9 mouse cellular contexts compared by ENCODE assay signal in the genomic region with DNA sequence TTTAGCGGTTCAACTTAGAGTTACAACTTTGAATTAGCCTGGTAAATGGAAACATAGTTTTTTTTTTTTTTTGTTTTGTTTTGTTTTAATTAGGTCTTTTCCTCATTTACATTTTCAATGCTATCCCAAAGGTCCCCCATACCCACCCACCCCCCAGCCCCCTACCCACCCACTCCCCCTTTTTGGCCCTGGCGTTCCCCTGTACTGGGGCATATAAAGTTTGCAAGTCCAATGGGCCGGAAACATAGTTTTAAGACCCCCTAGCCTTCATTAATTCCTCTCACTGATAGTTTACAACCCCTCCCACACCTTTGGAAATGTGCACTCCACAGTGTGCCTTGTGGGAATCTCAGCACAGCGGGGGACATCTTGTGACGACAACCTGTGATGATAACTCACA. TPM values are rescaled to one million over a fixed set of nuclear protein-coding genes. Genes with fewer than 3 reads are reported as not detected.
DNase-seq lines count a peak whose midpoint lies in the region; ATAC-seq and TF ChIP-seq lines count a peak whose summit lies in the region.
"Had no signal": no experiment of that assay in that cellular context is flagged by ENCODE, and none has a peak within 500 bp of the region (broad histone marks: within the 10 kb centered on the region; RNA-seq: fewer than 3 reads in every experiment).

No protein-coding gene starts in this region.

- H3K4me3 ChIP-seq in lung, embryonic 14.5 days (ENCODE audit: low read depth, low read length) = no peak overlapping the region
- H3K4me3 ChIP-seq in lung, adult 2 months (replicated peaks; ENCODE audit: extremely low read depth, low read depth, low read length) = no peak overlapping the region
- H3K4me3 ChIP-seq in forebrain, embryonic 16.5 days (replicated peaks; ENCODE audit: low read length) = no peak overlapping the region
- no peak overlapping the region for H3K4me3 ChIP-seq in intestine, embryonic 16.5 days (ENCODE audit: low read length)
- H3K4me3 ChIP-seq in neural tube, embryonic 15.5 days (replicated peaks) = no peak overlapping the region

- no peaks in the 10 kb centered on the region for H3K36me3 ChIP-seq in lung, embryonic 14.5 days (ENCODE audit: insufficient read depth)
- no peaks in the 10 kb centered on the region for H3K36me3 ChIP-seq in forebrain, embryonic 16.5 days (ENCODE audit: control insufficient read depth, insufficient read depth)
- no peaks in the 10 kb centered on the region for H3K36me3 ChIP-seq in intestine, embryonic 16.5 days (ENCODE audit: control insufficient read depth, insufficient read depth, low read length)
- H3K36me3 ChIP-seq in neural tube, embryonic 15.5 days = no peaks in the 10 kb centered on the region
- H3K36me3 ChIP-seq: G1E had no signal

- H3K9me3 ChIP-seq in lung, embryonic 14.5 days (ENCODE audit: low read depth, low read length) = no peaks in the 10 kb centered on the region
- H3K9me3 ChIP-seq in forebrain, embryonic 16.5 days (ENCODE audit: control insufficient read depth, low read length) = no peaks in the 10 kb centered on the region
- H3K9me3 ChIP-seq in intestine, embryonic 16.5 days (ENCODE audit: control insufficient read depth, low read length) = no peaks in the 10 kb centered on the region
- no peaks in the 10 kb centered on the region for H3K9me3 ChIP-seq in neural tube, embryonic 15.5 days (replicated peaks)

- no peak for TF ChIP-seq POLR2A in lung, adult 2 months (IDR thresholded peaks at IDR 0.05; ENCODE audit: borderline replicate concordance, extremely low read depth, low read depth, low read length)

- H3K27me3 ChIP-seq in lung, embryonic 14.5 days (ENCODE audit: insufficient read depth, low read length) = no peaks in the 10 kb centered on the region
- H3K27me3 ChIP-seq in forebrain, embryonic 16.5 days (replicated peaks; ENCODE audit: control insufficient read depth, insufficient read depth, low read length) = no peaks in the 10 kb centered on the region
- H3K27me3 ChIP-seq in intestine, embryonic 16.5 days (replicated peaks; ENCODE audit: control insufficient read depth, insufficient read depth, low read length) = no peaks in the 10 kb centered on the region
- no peaks in the 10 kb centered on the region for H3K27me3 ChIP-seq in neural tube, embryonic 15.5 days (replicated peaks)

- peaks cover 5% of the 10 kb centered on the region for H3K4me1 ChIP-seq in lung, embryonic 14.5 days (ENCODE audit: insufficient read depth)
- H3K4me1 ChIP-seq in lung, adult 2 months (ENCODE audit: control insufficient read depth, insufficient read depth, low read length) = peaks cover 3% of the 10 kb centered on the region; the same call in 1 of the 2 replicates
- H3K4me1 ChIP-seq in forebrain, embryonic 16.5 days (replicated peaks; ENCODE audit: control insufficient read depth, insufficient read depth, low read length) = peaks cover 6% of the 10 kb centered on the region; the same call in 1 of the 2 replicates
- H3K4me1 ChIP-seq in intestine, embryonic 16.5 days (ENCODE audit: control insufficient read depth, insufficient read depth, low read length) = 0 out of 2 replicates have a peak, but pooled peaks cover 8% of the 10 kb centered on the region
- H3K4me1 ChIP-seq in neural tube, embryonic 15.5 days = peaks cover 21% of the 10 kb centered on the region

- no peak overlapping the region for H3K4me2 ChIP-seq in lung, embryonic 14.5 days
- H3K4me2 ChIP-seq in forebrain, embryonic 16.5 days (ENCODE audit: low read length) = no peak overlapping the region
- no peak overlapping the region for H3K4me2 ChIP-seq in intestine, embryonic 16.5 days (ENCODE audit: low read depth, low read length)
- no peak overlapping the region for H3K4me2 ChIP-seq in neural tube, embryonic 15.5 days

- TF ChIP-seq CTCF in lung, embryonic 14.5 days (IDR thresholded peaks at IDR 0.05; ENCODE audit: low read depth) = no peak
- no peak for TF ChIP-seq CTCF in lung, adult 2 months (IDR thresholded peaks at IDR 0.05; ENCODE audit: insufficient read depth, low read length)

- no peak for DNase-seq in lung, embryonic 14.5 days
- DNase-seq in lung, adult 2 months = no peak
- no peak for DNase-seq in frontal cortex, postnatal 10 days (ENCODE audit: low spot score in 2 of 2)
- no peak for DNase-seq in kidney, postnatal 36 days
- DNase-seq: adrenal gland, adult 8-10 months had no signal

- ATAC-seq in lung, embryonic 14.5 days (ENCODE audit: insufficient read depth) = peak; percentile 76; the same call in 1 of the 2 replicates
- ATAC-seq in forebrain, embryonic 16.5 days = peak; percentile 77
- peak; percentile 51; the same call in 1 of the 2 replicates for ATAC-seq in intestine, embryonic 16.5 days
- ATAC-seq in neural tube, embryonic 15.5 days (ENCODE audit: low FRiP score) = peak; percentile 84

- H3K9ac ChIP-seq in lung, embryonic 14.5 days = no peak overlapping the region
- no peak overlapping the region for H3K9ac ChIP-seq in forebrain, embryonic 16.5 days (replicated peaks; ENCODE audit: low read depth, low read length)
- no peak overlapping the region for H3K9ac ChIP-seq in intestine, embryonic 16.5 days (ENCODE audit: low read depth, low read length)
- H3K9ac ChIP-seq in neural tube, embryonic 15.5 days (replicated peaks) = no peak overlapping the region

- H3K27ac ChIP-seq in lung, embryonic 14.5 days (ENCODE audit: low read depth) = no peak overlapping the region
- H3K27ac ChIP-seq in forebrain, embryonic 16.5 days (ENCODE audit: low read length) = no peak overlapping the region
- H3K27ac ChIP-seq in intestine, embryonic 16.5 days (ENCODE audit: low read length) = no peak overlapping the region
- no peak overlapping the region for H3K27ac ChIP-seq in neural tube, embryonic 15.5 days (replicated peaks)

- WGBS in lung, embryonic 14.5 days = 74% methylated on average over 5 of the region's 5 CpGs
- 93% methylated on average over 5 of the region's 5 CpGs for WGBS in lung, adult 2 months
- 79% methylated on average over 5 of the region's 5 CpGs for WGBS in forebrain, embryonic 16.5 days
- WGBS in intestine, embryonic 16.5 days = 94% methylated on average over 5 of the region's 5 CpGs
- 68% methylated on average over 5 of the region's 5 CpGs for WGBS in neural tube, embryonic 15.5 days

RNA-seq across cellular contexts. Expression of a gene that starts 3.8 kb away (rescaled TPM):
- polyA plus RNA-seq in lung, embryonic 14.5 days (2014; fragmentation: Nextera tagmentation; extraction: Ambion mirVana) = not detected in 2 replicates
- not detected in 2 replicates for polyA plus RNA-seq in lung, adult 2 months (2012; rRNA removed)
- not detected in 2 replicates for polyA plus RNA-seq in forebrain, embryonic 16.5 days (2015; fragmentation: Nextera tagmentation; extraction: Ambion mirVana)
- polyA plus RNA-seq in intestine, embryonic 16.5 days (2015; fragmentation: Nextera tagmentation; extraction: Ambion mirVana) = not detected in 2 replicates
- polyA plus RNA-seq in neural tube, embryonic 15.5 days (2015; fragmentation: Nextera tagmentation; extraction: Ambion mirVana) = not detected in 2 replicates
- polyA plus RNA-seq: G1E had no signal

RNA-seq across cellular contexts. Expression of a gene that starts 27.5 kb away (rescaled TPM):
- 62.0 and 66.6 TPM in 2 replicates for polyA plus RNA-seq in lung, embryonic 14.5 days (2014; fragmentation: Nextera tagmentation; extraction: Ambion mirVana)
- polyA plus RNA-seq in lung, adult 2 months (2012; rRNA removed) = 51.1 and 61.6 TPM in 2 replicates
- 55.9 and 57.8 TPM in 2 replicates for polyA plus RNA-seq in forebrain, embryonic 16.5 days (2015; fragmentation: Nextera tagmentation; extraction: Ambion mirVana)
- polyA plus RNA-seq in intestine, embryonic 16.5 days (2015; fragmentation: Nextera tagmentation; extraction: Ambion mirVana) = 61.0 and 61.8 TPM in 2 replicates
- polyA plus RNA-seq in neural tube, embryonic 15.5 days (2015; fragmentation: Nextera tagmentation; extraction: Ambion mirVana) = 73.0 and 73.2 TPM in 2 replicates

RNA-seq across cellular contexts. Expression of a gene that starts 39.9 kb away (rescaled TPM):
- polyA plus RNA-seq in lung, embryonic 14.5 days (2014; fragmentation: Nextera tagmentation; extraction: Ambion mirVana) = 296 and 307 TPM in 2 replicates
- polyA plus RNA-seq in lung, adult 2 months (2012; rRNA removed) = 214 and 298 TPM in 2 replicates
- polyA plus RNA-seq in forebrain, embryonic 16.5 days (2015; fragmentation: Nextera tagmentation; extraction: Ambion mirVana) = 110 and 137 TPM in 2 replicates
- 191 and 194 TPM in 2 replicates for polyA plus RNA-seq in intestine, embryonic 16.5 days (2015; fragmentation: Nextera tagmentation; extraction: Ambion mirVana)
- polyA plus RNA-seq in neural tube, embryonic 15.5 days (2015; fragmentation: Nextera tagmentation; extraction: Ambion mirVana) = 479 and 515 TPM in 2 replicates
- polyA plus RNA-seq: G1E had no signal

RNA-seq across cellular contexts. Expression of a gene that starts 51.9 kb away (rescaled TPM):
- 4.2 and 4.4 TPM in 2 replicates for polyA plus RNA-seq in lung, embryonic 14.5 days (2014; fragmentation: Nextera tagmentation; extraction: Ambion mirVana)
- polyA plus RNA-seq in lung, adult 2 months (2012; rRNA removed) = 39.8 and 53.1 TPM in 2 replicates
- polyA plus RNA-seq in forebrain, embryonic 16.5 days (2015; fragmentation: Nextera tagmentation; extraction: Ambion mirVana) = 1.7 and 1.8 TPM in 2 replicates
- polyA plus RNA-seq in intestine, embryonic 16.5 days (2015; fragmentation: Nextera tagmentation; extraction: Ambion mirVana) = 10.6 and 10.7 TPM in 2 replicates
- 4.3 TPM in 2 replicates for polyA plus RNA-seq in neural tube, embryonic 15.5 days (2015; fragmentation: Nextera tagmentation; extraction: Ambion mirVana)
